Comparison of ENCODE assay signal across 8 mouse cellular contexts in genomic region chr3:135212658-135213350, GRCm38 (mm10). TPM values are rescaled to one million over a fixed set of nuclear protein-coding genes. Genes with fewer than 3 reads are reported as not detected.
A peak's percentile ranks its signal among the peaks of the same experiment; 100 is the strongest.
DNase-seq lines count a peak whose midpoint lies in the region; ATAC-seq and TF ChIP-seq lines count a peak whose summit lies in the region.

No protein-coding gene starts in this region.

- H3K36me3 ChIP-seq in lung, embryonic 14.5 days (ENCODE audit: insufficient read depth) = peaks cover 25% of the 10 kb centered on the region
- peaks cover 9% of the 10 kb centered on the region; the same call in 1 of the 2 replicates for H3K36me3 ChIP-seq in hindbrain, embryonic 14.5 days (replicated peaks; ENCODE audit: control insufficient read depth, insufficient read depth)
- H3K36me3 ChIP-seq in midbrain, embryonic 12.5 days = peaks cover 17% of the 10 kb centered on the region

- peak overlapping the region; percentile 95 for H3K4me3 ChIP-seq in lung, embryonic 14.5 days (ENCODE audit: low read depth, low read length)
- H3K4me3 ChIP-seq in brown adipose tissue, adult 24 weeks (ENCODE audit: insufficient read depth, low read depth, low read length) = peak overlapping the region; percentile 64
- H3K4me3 ChIP-seq in hindbrain, embryonic 14.5 days (replicated peaks; ENCODE audit: low read length) = peak overlapping the region; percentile 80
- H3K4me3 ChIP-seq in midbrain, embryonic 12.5 days = peak overlapping the region; percentile 85

- peak; percentile 15 for DNase-seq in lung, embryonic 14.5 days
- DNase-seq in lung, postnatal 4 days = no peak
- no peak for DNase-seq in hindbrain, embryonic 14.5 days (ENCODE audit: low spot score)
- DNase-seq in urinary bladder, postnatal 14 days (ENCODE audit: low spot score) = no peak
- DNase-seq in left cerebral cortex, adult 9 months (ENCODE audit: low spot score in 2 of 2) = no peak
- DNase-seq in urinary bladder, postnatal 4 days (ENCODE audit: low spot score in 2 of 2) = no peak

- peak overlapping the region; percentile 46; the same call in 1 of the 2 replicates for H3K27ac ChIP-seq in lung, embryonic 14.5 days (ENCODE audit: low read depth)
- H3K27ac ChIP-seq in brown adipose tissue, adult 24 weeks (replicated peaks; ENCODE audit: low read depth, low read length) = no peak overlapping the region
- H3K27ac ChIP-seq in hindbrain, embryonic 14.5 days = no peak overlapping the region
- H3K27ac ChIP-seq in midbrain, embryonic 12.5 days (replicated peaks) = peak overlapping the region; percentile 43; the same call in 1 of the 2 replicates

- peak overlapping the region; percentile 83 for H3K9ac ChIP-seq in lung, embryonic 14.5 days
- peak overlapping the region; percentile 61 for H3K9ac ChIP-seq in hindbrain, embryonic 14.5 days
- H3K9ac ChIP-seq in midbrain, embryonic 12.5 days (replicated peaks) = peak overlapping the region; percentile 68

- H3K4me2 ChIP-seq in lung, embryonic 14.5 days = peak overlapping the region; percentile 83
- peak overlapping the region; percentile 86 for H3K4me2 ChIP-seq in hindbrain, embryonic 14.5 days (replicated peaks)
- H3K4me2 ChIP-seq in midbrain, embryonic 12.5 days (replicated peaks) = peak overlapping the region; percentile 85

- no peaks in the 10 kb centered on the region for H3K9me3 ChIP-seq in lung, embryonic 14.5 days (ENCODE audit: low read depth, low read length)
- H3K9me3 ChIP-seq in hindbrain, embryonic 14.5 days (ENCODE audit: control insufficient read depth, low read length) = no peaks in the 10 kb centered on the region
- no peaks in the 10 kb centered on the region for H3K9me3 ChIP-seq in midbrain, embryonic 12.5 days

- no peak for TF ChIP-seq CTCF in lung, embryonic 14.5 days (IDR thresholded peaks at IDR 0.05; ENCODE audit: low read depth)

- peaks cover 8% of the 10 kb centered on the region for H3K4me1 ChIP-seq in lung, embryonic 14.5 days (ENCODE audit: insufficient read depth)
- no peaks in the 10 kb centered on the region for H3K4me1 ChIP-seq in brown adipose tissue, adult 24 weeks (ENCODE audit: control insufficient read depth, insufficient read depth, insufficient read length, low read length)
- peaks cover 15% of the 10 kb centered on the region for H3K4me1 ChIP-seq in hindbrain, embryonic 14.5 days (replicated peaks; ENCODE audit: control insufficient read depth, insufficient read depth, low read length)
- H3K4me1 ChIP-seq in midbrain, embryonic 12.5 days = peaks cover 18% of the 10 kb centered on the region

- ATAC-seq in lung, embryonic 14.5 days (ENCODE audit: insufficient read depth) = peak; percentile 35
- ATAC-seq in hindbrain, embryonic 14.5 days (ENCODE audit: low FRiP score) = no peak
- no peak for ATAC-seq in midbrain, embryonic 12.5 days (ENCODE audit: low FRiP score, low read depth)

- H3K27me3 ChIP-seq in lung, embryonic 14.5 days (ENCODE audit: insufficient read depth, low read length) = no peaks in the 10 kb centered on the region
- H3K27me3 ChIP-seq in hindbrain, embryonic 14.5 days (ENCODE audit: control insufficient read depth, insufficient read depth, low read length) = no peaks in the 10 kb centered on the region
- no peaks in the 10 kb centered on the region for H3K27me3 ChIP-seq in midbrain, embryonic 12.5 days

- whole genome bisulfite sequencing in lung, embryonic 14.5 days = under 1% methylated on average over 26 of the region's 26 CpGs
- WGBS in hindbrain, embryonic 14.5 days = under 1% methylated on average over 26 of the region's 26 CpGs
- WGBS in midbrain, embryonic 12.5 days = under 1% methylated on average over 26 of the region's 26 CpGs

RNA-seq across cellular contexts. Expression of gene Cenpe, which starts 0.5 kb away (rescaled TPM):
- polyA plus RNA-seq in lung, embryonic 14.5 days (2014; fragmentation: Nextera tagmentation; extraction: Ambion mirVana) = 39.8 and 43.8 TPM in 2 replicates
- not detected in 2 replicates for polyA plus RNA-seq in brown adipose tissue, adult 24 weeks (2012; ENCODE audit: insufficient read depth, insufficient read length, missing spikeins)
- polyA plus RNA-seq in hindbrain, embryonic 14.5 days (2014; fragmentation: Nextera tagmentation; extraction: Ambion mirVana) = 4.1 and 6.3 TPM in 2 replicates
- polyA plus RNA-seq in midbrain, embryonic 12.5 days (2016; fragmentation: Nextera tagmentation; extraction: Ambion mirVana) = 33.9 and 35.4 TPM in 2 replicates

Comparison
In these comparisons a context has a peak if more than half of its experiments do, and no peak if none do; other contexts are left out.
1. H3K27ac ChIP-seq: peak in lung, embryonic 14.5 days (single experiment) and midbrain, embryonic 12.5 days (single experiment); none in brown adipose tissue, adult 24 weeks (single experiment) and hindbrain, embryonic 14.5 days (single experiment).
2. Peak in every context shown above with its lines, with median percentiles within 50 percentile points of each other: H3K4me2 ChIP-seq, H3K4me3 ChIP-seq and H3K9ac ChIP-seq.